Mouse (Mus musculus) testis, adult 2 months (tissue): ENCODE measurements around the gene Arl6ip1.

ENCODE experiments used
- CTCF ChIP-seq: fragments of 200-500 bp; IDR thresholded peaks from 2 replicates; pipeline ENCODE4 v1.5.1; 2012; ENCODE audit warnings: low read depth, mild to moderate bottlenecking, inconsistent platforms, low read length, moderate library complexity; ENCODE audit not compliant: control insufficient read depth, insufficient read depth, insufficient replicate concordance
- POLR2A ChIP-seq: fragments of 200-500 bp; IDR thresholded peaks from 2 replicates; pipeline ENCODE4 v1.6.1; 2012; ENCODE audit warnings: low read depth, mild to moderate bottlenecking, inconsistent platforms, low read length, moderate library complexity; ENCODE audit not compliant: control insufficient read depth

GRCm38 (mm10) chr7:118111128-118111527, 18.3 kb downstream of the Arl6ip1 start:
- TF ChIP-seq CTCF: no peak
- TF ChIP-seq POLR2A: no peak
